Mouse (Mus musculus) limb, embryonic 10.5 days (tissue): ENCODE results near the gene 9630041A04Rik. TPM values are rescaled to one million over a fixed set of nuclear protein-coding genes. Genes with fewer than 3 reads are reported as not detected.

Experiments
- DNase-seq: peaks from one replicate; pipeline ENCODE4 v3.0.0-alpha.2; 2017; ENCODE audit warnings: low spot score
- H3K27ac ChIP-seq: fragments of 300-500 bp; sonication (generic); 2 replicates; pipeline ENCODE4 v1.5.1; 2016; ENCODE audit warnings: mild to moderate bottlenecking
- H3K27me3 ChIP-seq: fragments of 300-500 bp; sonication (generic); 2 replicates; pipeline ENCODE4 v1.6.1; 2016; ENCODE audit warnings: low read depth, mild to moderate bottlenecking; ENCODE audit not compliant: poor library complexity, severe bottlenecking
- H3K36me3 ChIP-seq: fragments of 300-500 bp; sonication (generic); 2 replicates; pipeline ENCODE4 v1.6.1; 2016; ENCODE audit warnings: mild to moderate bottlenecking, moderate library complexity
- H3K4me1 ChIP-seq: fragments of 300-500 bp; sonication (generic); 2 replicates; pipeline ENCODE4 v1.6.1; 2016
- H3K4me3 ChIP-seq: fragments of 300-500 bp; sonication (generic); 2 replicates; pipeline ENCODE4 v1.5.1; 2016; ENCODE audit warnings: mild to moderate bottlenecking, moderate library complexity
- H3K9me3 ChIP-seq: fragments of 300-500 bp; sonication (generic); replicated peaks from 2 replicates; pipeline ENCODE4 v1.6.1; 2016; ENCODE audit warnings: mild to moderate bottlenecking
- WGBS: fragments of 180-500 bp; shearing (Covaris S2); methylation state at CpG from one replicate; pipeline ENCODE4 v1.1.7; 2016; 5-methylcytosine and 5-hydroxymethylcytosine counted together
- polyA plus RNA-seq: library from polyadenylated mRNA; unstranded; fragments of >200 nt; fragmentation: Nextera tagmentation; extraction: Ambion mirVana; gene quantifications from 2 replicates; pipeline ENCODE4 v1.2.1, GENCODE M21; 2016

9630041A04Rik gene
- polyA plus RNA-seq: not detected in 2 replicates

- Histone ChIP-seq H3K4me3 (no peak within 1 kb of the TSS), H3K36me3 (no peaks in the 10 kb centered on the region), H3K4me1 (no peaks in the 10 kb centered on the region), H3K27ac (no peak within 1 kb of the TSS), H3K9me3 (no peaks in the 10 kb centered on the region), H3K27me3 (0 out of 2 replicates have a peak, but pooled peaks cover 4% of the 10 kb centered on the region)
- 90% methylated on average over 15 of the region's 15 CpGs for WGBS
- no peak for DNase-seq
These were observed at the start of gene 9630041A04Rik for GRCm38 (mm10) chr9:101861596-101862471. TSS of gene 9630041A04Rik (plus strand) at chr9:101861841.

- DNase-seq: no peak
- 94% methylated on average over 7 of the region's 7 CpGs for WGBS
- Histone ChIP-seq H3K9me3 (no peaks in the 10 kb centered on the region), H3K4me1 (0 out of 2 replicates have a peak, but pooled peaks cover 4% of the 10 kb centered on the region), H3K27ac (no peak overlapping the region), H3K4me3 (no peak overlapping the region), H3K36me3 (no peaks in the 10 kb centered on the region), H3K27me3 (peaks cover 18% of the 10 kb centered on the region; the same call in 1 of the 2 replicates)
These were observed 37.7 kb upstream of the 9630041A04Rik start for GRCm38 (mm10) chr9:101823896-101824295.

DNA sequence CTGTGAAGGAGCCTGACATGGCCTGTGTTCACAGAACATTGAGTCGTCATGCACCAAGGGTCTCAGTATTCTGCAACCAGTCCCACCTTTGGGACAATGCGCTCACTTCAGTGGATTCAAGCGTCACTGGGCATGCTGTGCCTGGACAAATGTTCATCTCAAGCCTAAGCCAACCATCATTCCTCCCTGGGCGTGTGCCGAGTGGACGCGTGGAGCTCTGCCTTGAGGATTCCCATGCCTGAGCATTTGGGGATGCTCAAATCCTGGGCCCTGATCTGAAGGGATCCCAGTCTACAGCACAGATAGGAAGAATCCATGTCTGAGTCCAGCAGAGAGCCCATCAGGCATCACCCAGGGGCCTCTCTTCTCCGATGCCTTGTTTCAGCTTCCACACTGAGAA is 36.0 kb upstream of the 9630041A04Rik start:
- 97% methylated on average over 8 of the region's 8 CpGs for WGBS
- Histone ChIP-seq H3K27ac (no peak overlapping the region), H3K36me3 (no peaks in the 10 kb centered on the region), H3K4me3 (no peak overlapping the region), H3K9me3 (no peaks in the 10 kb centered on the region), H3K27me3 (peaks cover 11% of the 10 kb centered on the region; the same call in 1 of the 2 replicates), H3K4me1 (0 out of 2 replicates have a peak, but pooled peaks cover 4% of the 10 kb centered on the region)
- DNase-seq: no peak

DNA sequence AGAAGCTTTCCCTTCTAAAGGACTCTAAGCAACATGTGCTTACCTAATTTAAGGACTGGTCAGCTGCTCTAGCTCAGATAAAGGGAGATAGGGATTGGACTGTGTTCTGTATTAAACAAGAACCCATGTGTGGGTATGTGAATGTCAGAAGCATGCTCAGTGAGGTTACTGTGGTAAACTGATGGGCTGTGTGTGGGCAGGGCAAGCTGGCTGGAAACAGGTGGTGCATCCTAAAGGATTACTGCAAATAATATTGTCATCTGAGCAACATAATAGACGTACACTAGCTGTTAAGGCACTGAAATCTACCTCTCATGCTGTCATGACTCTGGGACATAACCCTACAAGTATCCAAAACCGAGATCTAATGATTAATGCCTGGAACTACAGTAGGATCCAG is 28.0 kb upstream of the 9630041A04Rik start:
- no peaks in the 10 kb centered on the region for H3K4me1 ChIP-seq
- WGBS: 84% methylated on average over 2 of the region's 2 CpGs
- H3K27ac ChIP-seq: no peak overlapping the region
- H3K27me3 ChIP-seq: no peaks in the 10 kb centered on the region
- DNase-seq: no peak
- no peaks in the 10 kb centered on the region for H3K36me3 ChIP-seq
- H3K9me3 ChIP-seq: no peaks in the 10 kb centered on the region
- no peak overlapping the region for H3K4me3 ChIP-seq

- Histone ChIP-seq H3K4me3 (no peak overlapping the region), H3K36me3 (no peaks in the 10 kb centered on the region), H3K27ac (no peak overlapping the region), H3K9me3 (no peaks in the 10 kb centered on the region), H3K4me1 (no peaks in the 10 kb centered on the region), H3K27me3 (no peaks in the 10 kb centered on the region)
- 91% methylated on average over 11 of the region's 11 CpGs for WGBS
- DNase-seq: no peak
These were observed 20.5 kb upstream of the 9630041A04Rik start for GRCm38 (mm10) chr9:101841101-101841500.

DNA sequence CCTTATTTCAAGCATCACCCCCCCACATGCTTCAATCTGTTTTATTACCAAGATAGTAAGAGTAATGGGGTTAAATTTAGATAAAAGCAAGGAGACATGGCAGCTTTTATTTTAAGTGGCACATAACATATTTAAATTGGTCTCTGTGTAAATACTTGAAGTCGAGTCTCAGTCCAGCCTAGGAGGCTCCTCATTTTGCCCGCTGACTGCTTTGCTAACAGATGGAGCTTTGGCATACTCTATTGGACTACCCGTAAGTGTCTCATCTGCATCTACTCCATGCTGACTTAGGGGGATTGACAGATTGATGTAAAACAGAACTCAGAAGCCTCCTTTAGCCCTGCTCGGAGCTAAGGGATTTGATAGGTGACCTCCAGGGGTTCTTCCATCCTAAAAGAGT is 17.7 kb upstream of the 9630041A04Rik start:
- Histone ChIP-seq H3K4me1 (no peaks in the 10 kb centered on the region), H3K36me3 (no peaks in the 10 kb centered on the region), H3K4me3 (no peak overlapping the region), H3K27ac (no peak overlapping the region), H3K9me3 (no peaks in the 10 kb centered on the region), H3K27me3 (no peaks in the 10 kb centered on the region)
- WGBS: 68% methylated on average over 4 of the region's 4 CpGs
- DNase-seq: no peak

DNA sequence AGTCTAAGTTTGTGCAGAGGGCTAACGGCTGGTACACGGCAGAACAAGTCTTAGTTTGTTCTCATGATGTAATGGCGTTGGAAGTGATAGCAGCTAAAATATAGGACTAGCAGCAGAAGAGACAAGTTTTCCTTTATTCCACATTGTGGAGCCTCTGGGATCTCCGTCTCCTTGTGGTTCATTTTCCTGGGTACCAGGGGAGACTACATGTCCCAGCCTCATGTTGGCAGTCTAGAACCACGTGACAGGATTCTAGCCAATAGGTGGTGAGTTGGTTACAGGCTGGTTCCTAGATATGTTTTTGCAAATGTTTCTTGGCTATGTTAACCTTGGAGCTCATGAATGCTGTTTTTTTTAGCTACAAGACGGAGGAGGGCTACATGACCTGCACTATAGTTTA is 15.9 kb upstream of the 9630041A04Rik start:
- Histone ChIP-seq H3K9me3 (no peaks in the 10 kb centered on the region), H3K36me3 (no peaks in the 10 kb centered on the region), H3K4me1 (no peaks in the 10 kb centered on the region), H3K4me3 (no peak overlapping the region), H3K27ac (no peak overlapping the region), H3K27me3 (no peaks in the 10 kb centered on the region)
- WGBS: 84% methylated on average over 6 of the region's 6 CpGs
- no peak for DNase-seq

- DNase-seq: no peak
- 81% methylated on average over 12 of the region's 12 CpGs for WGBS
- H3K27ac ChIP-seq: no peak overlapping the region
These were observed 932 bp downstream of the 9630041A04Rik start for GRCm38 (mm10) chr9:101862481-101863065.

DNA sequence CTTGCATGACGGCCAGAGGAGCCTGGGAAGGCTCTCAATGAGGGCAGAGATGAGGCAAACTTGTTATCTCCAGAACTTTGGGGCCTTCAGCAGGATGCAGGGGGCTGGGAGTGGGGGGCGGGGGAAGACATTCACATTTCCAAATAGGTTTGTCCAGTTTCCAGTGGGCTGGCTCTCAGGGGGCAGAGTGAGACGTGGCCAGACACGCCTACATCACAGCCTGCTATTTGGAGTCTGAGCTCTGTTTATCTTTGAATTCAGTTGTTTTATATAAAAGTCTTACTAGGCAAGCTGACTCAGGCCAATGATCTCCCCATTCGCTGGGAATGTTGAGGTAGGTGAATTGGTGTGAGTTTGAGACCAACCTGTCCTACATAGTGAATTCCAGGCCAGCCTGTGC is 1.5 kb downstream of the 9630041A04Rik start:
- Histone ChIP-seq H3K9me3 (no peaks in the 10 kb centered on the region), H3K27ac (no peak overlapping the region), H3K4me1 (no peaks in the 10 kb centered on the region), H3K4me3 (no peak overlapping the region), H3K36me3 (no peaks in the 10 kb centered on the region), H3K27me3 (0 out of 2 replicates have a peak, but pooled peaks cover 4% of the 10 kb centered on the region)
- DNase-seq: no peak
- WGBS: 88% methylated on average over 5 of the region's 5 CpGs

More at GRCm38 (mm10) chr9:101862481-101863065, 932 bp downstream of the 9630041A04Rik start:
- H3K36me3 ChIP-seq: no peaks in the 10 kb centered on the region
- no peak overlapping the region for H3K4me3 ChIP-seq
- no peaks in the 10 kb centered on the region for H3K9me3 ChIP-seq
- no peaks in the 10 kb centered on the region for H3K4me1 ChIP-seq
- 0 out of 2 replicates have a peak, but pooled peaks cover 4% of the 10 kb centered on the region for H3K27me3 ChIP-seq

DNA sequence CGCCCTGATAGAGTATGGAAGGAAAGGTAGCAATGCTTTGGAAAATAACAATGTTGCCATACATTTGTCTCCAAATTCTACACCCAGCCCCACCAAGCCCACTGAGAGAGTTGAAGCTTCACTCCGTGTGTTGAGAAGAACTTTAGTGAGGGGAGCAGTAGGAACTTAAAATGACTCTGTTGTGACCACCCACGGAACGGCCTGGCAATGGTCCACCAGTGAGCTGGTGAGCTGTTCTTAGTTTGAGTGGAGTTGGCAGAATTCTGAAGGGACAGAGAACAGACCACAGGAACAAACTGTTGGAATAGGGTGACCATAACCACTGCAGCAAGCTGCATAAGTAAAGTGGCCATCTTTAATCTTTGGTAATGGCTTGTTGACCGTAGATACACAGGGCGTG is 7.0 kb downstream of the 9630041A04Rik start:
- no peak overlapping the region for H3K27ac ChIP-seq
- DNase-seq: no peak
- 0 out of 2 replicates have a peak, but pooled peaks cover 4% of the 10 kb centered on the region for H3K27me3 ChIP-seq
- no peaks in the 10 kb centered on the region for H3K36me3 ChIP-seq
- H3K4me1 ChIP-seq: no peaks in the 10 kb centered on the region; the same call in 1 of the 2 replicates
- H3K9me3 ChIP-seq: no peaks in the 10 kb centered on the region
- no peak overlapping the region for H3K4me3 ChIP-seq
- 93% methylated on average over 6 of the region's 6 CpGs for WGBS

GRCm38 (mm10) chr9:101870034-101870433 is 8.4 kb downstream of the 9630041A04Rik start:
- WGBS: 83% methylated on average over 4 of the region's 4 CpGs
- H3K4me3 ChIP-seq: no peak overlapping the region
- no peak for DNase-seq
- no peaks in the 10 kb centered on the region for H3K36me3 ChIP-seq
- H3K27ac ChIP-seq: no peak overlapping the region
- no peaks in the 10 kb centered on the region for H3K9me3 ChIP-seq
- 0 out of 2 replicates have a peak, but pooled peaks cover 4% of the 10 kb centered on the region for H3K27me3 ChIP-seq
- no peaks in the 10 kb centered on the region; the same call in 1 of the 2 replicates for H3K4me1 ChIP-seq

GRCm38 (mm10) chr9:101875306-101875705 is 13.7 kb downstream of the 9630041A04Rik start:
- Histone ChIP-seq H3K27ac (no peak overlapping the region), H3K4me3 (no peak overlapping the region), H3K4me1 (peaks cover 11% of the 10 kb centered on the region; the same call in 1 of the 2 replicates), H3K27me3 (no peaks in the 10 kb centered on the region), H3K36me3 (no peaks in the 10 kb centered on the region), H3K9me3 (no peaks in the 10 kb centered on the region)
- 95% methylated on average over 1 of the region's 1 CpGs for WGBS
- DNase-seq: no peak
